Mouse (Mus musculus): Measurements from ENCODE around the gene Ctdspl.

- TF ChIP-seq CTCF (IDR thresholded peaks at IDR 0.05; ENCODE audit: borderline replicate concordance, control insufficient read depth, extremely low read depth, insufficient read depth, low read length, poor library complexity), result no peak
- no peak for TF ChIP-seq POLR2A (IDR thresholded peaks at IDR 0.05; ENCODE audit: control insufficient read depth, extremely low read depth, insufficient read depth, low read length, poor library complexity)
Measured at GRCm38 (mm10) chr9:119031772-119032171, 105.5 kb downstream of the Ctdspl start.
